Mouse (Mus musculus) central nervous system, embryonic 14 days (tissue): ENCODE data around the gene Pop5. TPM values are rescaled to one million over a fixed set of nuclear protein-coding genes. Genes with fewer than 3 reads are reported as not detected.

Experiments used
- polyA plus RNA-seq: library from polyadenylated mRNA; depleted of rRNA; stranded (reverse); fragments of >200 nt; gene quantifications from 2 replicates; pipeline ENCODE4 v1.2.3, GENCODE M21; 2012; rRNA removed

Pop5 gene
- 61.1 and 61.6 TPM in 2 replicates for polyA plus RNA-seq

DNA sequence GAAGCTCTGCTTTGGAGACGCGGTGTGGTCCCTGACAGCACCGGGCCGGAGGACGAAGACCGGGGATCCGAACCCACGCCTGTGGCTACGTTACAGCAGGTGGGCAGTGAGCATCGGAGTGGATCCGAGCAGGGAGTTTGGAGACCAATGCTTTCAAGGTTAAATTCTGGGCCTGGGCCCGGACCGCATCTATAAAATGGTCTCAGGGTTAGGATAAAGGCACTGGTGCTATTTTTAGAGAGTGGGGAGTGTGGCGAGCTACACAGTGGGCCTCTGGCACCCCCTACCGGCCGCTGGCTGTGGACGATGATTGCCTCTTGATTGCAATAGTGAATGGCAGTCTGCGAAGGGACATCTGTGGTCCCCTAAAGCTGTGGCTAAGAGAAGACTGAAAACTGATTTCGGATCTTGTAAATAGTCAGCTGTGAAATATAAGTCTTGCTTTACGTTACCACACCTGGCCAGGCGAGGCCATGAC, at the start of gene Pop5:
Pop5 (plus strand) TSS at position 51 of the 478 bp plus-strand sequence.

GRCm38 (mm10) chr5:115193669-115194625, 41.7 kb upstream of the Pop5 start, which contains the start of gene Cabp1:
Cabp1 (minus strand) TSS chr5:115194381.

DNA sequence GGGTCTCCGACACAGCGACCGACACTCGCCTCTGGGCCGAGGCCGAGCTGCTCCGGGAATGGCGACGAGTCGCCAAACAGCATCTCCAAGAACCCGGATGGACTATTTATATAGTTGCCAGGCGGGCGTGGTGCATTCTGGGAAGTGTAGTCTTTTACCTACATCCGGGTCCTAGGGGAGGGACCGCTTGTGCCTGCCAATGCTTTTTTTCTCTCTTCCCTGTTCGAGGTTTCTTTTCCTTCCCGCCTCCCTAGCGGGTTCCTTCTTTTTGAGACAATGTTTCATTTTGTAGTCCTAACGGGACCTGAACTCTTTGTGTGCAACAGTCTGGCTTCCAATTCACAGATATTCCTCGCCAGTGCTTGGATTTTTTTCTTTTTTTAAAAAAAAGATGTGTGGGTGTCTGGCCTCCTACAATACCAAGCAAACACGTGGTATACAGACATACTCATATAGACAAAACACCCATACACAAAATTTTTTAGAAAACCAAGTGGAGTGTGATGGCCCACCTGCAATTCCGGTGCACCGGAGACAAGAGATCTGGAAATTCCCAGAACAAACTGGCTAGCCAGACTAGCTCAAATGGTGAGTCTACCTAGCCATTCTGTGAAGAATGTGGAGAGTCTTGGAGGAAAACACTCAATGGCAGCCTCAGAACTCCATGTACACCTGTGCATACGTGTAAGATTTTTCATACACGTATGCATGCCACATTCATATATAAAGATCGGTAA, 37.3 kb downstream of the Pop5 start, which contains the start of gene Rnf10:
Rnf10 (minus strand) TSS at position 87 of the 737 bp plus-strand sequence.

GRCm38 (mm10) chr5:115279226-115280049, 43.8 kb downstream of the Pop5 start, which contains the start of gene Coq5:
Coq5 (plus strand) TSS chr5:115279666.

Other genes starting within 250 kb of the Pop5 start
- 89.8 and 91.5 TPM in 2 replicates for gene Sppl3, start 224.7 kb upstream of the Pop5 start, polyA plus RNA-seq
- gene Gm10401, start 137.5 kb upstream of the Pop5 start, polyA plus RNA-seq: 0.19 and 0.20 TPM in 2 replicates
- gene Acads, start 116.5 kb upstream of the Pop5 start, polyA plus RNA-seq: 29.9 and 30.9 TPM in 2 replicates
- gene Unc119b, start 100.9 kb upstream of the Pop5 start, polyA plus RNA-seq: 46.4 and 52.1 TPM in 2 replicates
- 69.9 and 98.4 TPM in 2 replicates for gene Mlec, start 77.7 kb upstream of the Pop5 start, polyA plus RNA-seq
- gene Cabp1, start 41.5 kb upstream of the Pop5 start, polyA plus RNA-seq: 37.2 and 51.3 TPM in 2 replicates
- gene Rnf10, start 37.1 kb downstream of the Pop5 start, polyA plus RNA-seq: 191 and 195 TPM in 2 replicates
- gene Coq5, start 43.8 kb downstream of the Pop5 start, polyA plus RNA-seq: 19.7 and 20.0 TPM in 2 replicates
- 859 and 994 TPM in 2 replicates for gene Dynll1, start 65.2 kb downstream of the Pop5 start, polyA plus RNA-seq
- 118 and 124 TPM in 2 replicates for gene Srsf9, start 91.3 kb downstream of the Pop5 start, polyA plus RNA-seq
- 27.9 and 28.9 TPM in 2 replicates for gene Gatc, start 105.3 kb downstream of the Pop5 start, polyA plus RNA-seq
- gene Triap1, start 105.4 kb downstream of the Pop5 start, polyA plus RNA-seq: 27.5 and 28.2 TPM in 2 replicates
- gene Cox6a1, start 113.1 kb downstream of the Pop5 start, polyA plus RNA-seq: 1,417 and 1,419 TPM in 2 replicates
- 198 and 249 TPM in 2 replicates for gene Msi1, start 193.8 kb downstream of the Pop5 start, polyA plus RNA-seq
- not detected in 2 replicates for gene Pla2g1b, start 230.4 kb downstream of the Pop5 start, polyA plus RNA-seq
- gene Sirt4, start 248.9 kb downstream of the Pop5 start, polyA plus RNA-seq: 71.3 and 77.1 TPM in 2 replicates